Mouse (Mus musculus): ENCODE results near the gene Map3k3. TPM values are rescaled to one million over a fixed set of nuclear protein-coding genes. Genes with fewer than 3 reads are reported as not detected.
A peak's percentile ranks its signal among the peaks of the same experiment; 100 is the strongest.

Map3k3 gene
- polyA plus RNA-seq, 1 experiment from 2014 or later: 17.4 TPM

GRCm38 (mm10) chr11:106134580-106135528, 50.4 kb downstream of the Map3k3 start:
- WGBS: 20% methylated on average over 8 of the region's 8 CpGs
- peak overlapping the region; percentile 59 for H3K9ac ChIP-seq (ENCODE audit: low read depth, low read length)
- H3K4me2 ChIP-seq: peak overlapping the region; percentile 49
- peaks cover 14% of the 10 kb centered on the region for H3K4me1 ChIP-seq (replicated peaks; ENCODE audit: control insufficient read depth, insufficient read depth, low read length)
- DNase-seq (ENCODE audit: low spot score) (peak; percentile 54), ATAC-seq (replicated peaks; ENCODE audit: low FRiP score) (peak; percentile 57)
- peaks cover 2% of the 10 kb centered on the region; the same call in 1 of the 2 replicates for H3K36me3 ChIP-seq (ENCODE audit: control insufficient read depth, insufficient read depth, low read length)
- H3K27me3 ChIP-seq (replicated peaks; ENCODE audit: control insufficient read depth, insufficient read depth, low read length): no peaks in the 10 kb centered on the region
- no peaks in the 10 kb centered on the region for H3K9me3 ChIP-seq (ENCODE audit: control insufficient read depth, low read length)
- no peak overlapping the region for H3K4me3 ChIP-seq (ENCODE audit: low read depth, low read length)
- H3K27ac ChIP-seq (ENCODE audit: low read depth, low read length): peak overlapping the region; percentile 96

GRCm38 (mm10) chr11:106151219-106151618, 66.8 kb downstream of the Map3k3 start:
- Histone ChIP-seq H3K4me2 (no peak overlapping the region), H3K36me3 (ENCODE audit: control insufficient read depth, insufficient read depth, low read length) (peaks cover 22% of the 10 kb centered on the region)

GRCm38 (mm10) chr11:106152132-106152531, 67.7 kb downstream of the Map3k3 start:
- no peak for ATAC-seq (replicated peaks; ENCODE audit: low FRiP score)
- no peak for DNase-seq (ENCODE audit: low spot score)
- no peaks in the 10 kb centered on the region for H3K9me3 ChIP-seq (ENCODE audit: control insufficient read depth, low read length)
- H3K4me1 ChIP-seq (replicated peaks; ENCODE audit: control insufficient read depth, insufficient read depth, low read length): peaks cover 2% of the 10 kb centered on the region; the same call in 1 of the 2 replicates
- 81% methylated on average over 8 of the region's 8 CpGs for WGBS
- H3K36me3 ChIP-seq (ENCODE audit: control insufficient read depth, insufficient read depth, low read length): peaks cover 25% of the 10 kb centered on the region
- no peak overlapping the region for H3K4me3 ChIP-seq (ENCODE audit: low read depth, low read length)
- H3K4me2 ChIP-seq: no peak overlapping the region
- H3K9ac ChIP-seq (ENCODE audit: low read depth, low read length): no peak overlapping the region
- no peaks in the 10 kb centered on the region for H3K27me3 ChIP-seq (replicated peaks; ENCODE audit: control insufficient read depth, insufficient read depth, low read length)
- no peak overlapping the region for H3K27ac ChIP-seq (ENCODE audit: low read depth, low read length)

More at GRCm38 (mm10) chr11:106151219-106151618, 66.8 kb downstream of the Map3k3 start:
- ATAC-seq (replicated peaks; ENCODE audit: low FRiP score) (no peak), DNase-seq (ENCODE audit: low spot score) (no peak)
- Histone ChIP-seq H3K27me3 (replicated peaks; ENCODE audit: control insufficient read depth, insufficient read depth, low read length) (no peaks in the 10 kb centered on the region), H3K4me3 (ENCODE audit: low read depth, low read length) (no peak overlapping the region), H3K9me3 (ENCODE audit: control insufficient read depth, low read length) (no peaks in the 10 kb centered on the region), H3K9ac (ENCODE audit: low read depth, low read length) (no peak overlapping the region), H3K27ac (ENCODE audit: low read depth, low read length) (no peak overlapping the region), H3K4me1 (replicated peaks; ENCODE audit: control insufficient read depth, insufficient read depth, low read length) (peaks cover 2% of the 10 kb centered on the region; the same call in 1 of the 2 replicates)
- WGBS: 79% methylated on average over 3 of the region's 3 CpGs

- no peak overlapping the region for H3K9ac ChIP-seq (ENCODE audit: low read depth, low read length)
- peaks cover 14% of the 10 kb centered on the region for H3K4me1 ChIP-seq (replicated peaks; ENCODE audit: control insufficient read depth, insufficient read depth, low read length)
- ATAC-seq (replicated peaks; ENCODE audit: low FRiP score): no peak
- no peak overlapping the region for H3K4me3 ChIP-seq (ENCODE audit: low read depth, low read length)
- H3K36me3 ChIP-seq (ENCODE audit: control insufficient read depth, insufficient read depth, low read length): peaks cover 29% of the 10 kb centered on the region
- no peak for DNase-seq (ENCODE audit: low spot score)
- 76% methylated on average over 5 of the region's 5 CpGs for WGBS
- H3K9me3 ChIP-seq (ENCODE audit: control insufficient read depth, low read length): no peaks in the 10 kb centered on the region
- no peak overlapping the region for H3K4me2 ChIP-seq
- H3K27me3 ChIP-seq (replicated peaks; ENCODE audit: control insufficient read depth, insufficient read depth, low read length): no peaks in the 10 kb centered on the region
- no peak overlapping the region for H3K27ac ChIP-seq (ENCODE audit: low read depth, low read length)
These were observed 69.7 kb downstream of the Map3k3 start for GRCm38 (mm10) chr11:106154091-106154490.

- peaks cover 18% of the 10 kb centered on the region for H3K4me1 ChIP-seq (replicated peaks; ENCODE audit: control insufficient read depth, insufficient read depth, low read length)
- no peak for DNase-seq (ENCODE audit: low spot score)
- ATAC-seq (replicated peaks; ENCODE audit: low FRiP score): 0 out of 2 replicates have a peak, but pooled peaks have one; percentile 14
These were observed 70.4 kb downstream of the Map3k3 start for GRCm38 (mm10) chr11:106154770-106155169.

GRCm38 (mm10) chr11:106155761-106156160, 71.3 kb downstream of the Map3k3 start:
- Histone ChIP-seq H3K27me3 (replicated peaks; ENCODE audit: control insufficient read depth, insufficient read depth, low read length) (no peaks in the 10 kb centered on the region), H3K4me1 (replicated peaks; ENCODE audit: control insufficient read depth, insufficient read depth, low read length) (peaks cover 18% of the 10 kb centered on the region), H3K27ac (ENCODE audit: low read depth, low read length) (no peak overlapping the region), H3K36me3 (ENCODE audit: control insufficient read depth, insufficient read depth, low read length) (peaks cover 21% of the 10 kb centered on the region), H3K9ac (ENCODE audit: low read depth, low read length) (no peak overlapping the region), H3K4me3 (ENCODE audit: low read depth, low read length) (no peak overlapping the region), H3K4me2 (no peak overlapping the region), H3K9me3 (ENCODE audit: control insufficient read depth, low read length) (no peaks in the 10 kb centered on the region)
- ATAC-seq (replicated peaks; ENCODE audit: low FRiP score): no peak
- WGBS: 59% methylated on average over 3 of the region's 3 CpGs
- no peak for DNase-seq (ENCODE audit: low spot score)

More at GRCm38 (mm10) chr11:106154770-106155169, 70.4 kb downstream of the Map3k3 start:
- Histone ChIP-seq H3K27ac (ENCODE audit: low read depth, low read length) (no peak overlapping the region; the same call in 1 of the 2 replicates), H3K27me3 (replicated peaks; ENCODE audit: control insufficient read depth, insufficient read depth, low read length) (no peaks in the 10 kb centered on the region), H3K4me2 (no peak overlapping the region), H3K9me3 (ENCODE audit: control insufficient read depth, low read length) (no peaks in the 10 kb centered on the region), H3K36me3 (ENCODE audit: control insufficient read depth, insufficient read depth, low read length) (peaks cover 24% of the 10 kb centered on the region), H3K9ac (ENCODE audit: low read depth, low read length) (no peak overlapping the region), H3K4me3 (ENCODE audit: low read depth, low read length) (no peak overlapping the region)
- 81% methylated on average over 2 of the region's 2 CpGs for WGBS

GRCm38 (mm10) chr11:106156257-106156656, 71.8 kb downstream of the Map3k3 start:
- H3K4me3 ChIP-seq (ENCODE audit: low read depth, low read length): no peak overlapping the region
- no peaks in the 10 kb centered on the region for H3K9me3 ChIP-seq (ENCODE audit: control insufficient read depth, low read length)
- H3K4me2 ChIP-seq: no peak overlapping the region
- DNase-seq (ENCODE audit: low spot score) (no peak), ATAC-seq (replicated peaks; ENCODE audit: low FRiP score) (no peak)
- WGBS: 85% methylated on average over 1 of the region's 1 CpGs
- no peak overlapping the region for H3K9ac ChIP-seq (ENCODE audit: low read depth, low read length)
- H3K27ac ChIP-seq (ENCODE audit: low read depth, low read length): no peak overlapping the region
- H3K36me3 ChIP-seq (ENCODE audit: control insufficient read depth, insufficient read depth, low read length): peaks cover 16% of the 10 kb centered on the region
- no peaks in the 10 kb centered on the region for H3K27me3 ChIP-seq (replicated peaks; ENCODE audit: control insufficient read depth, insufficient read depth, low read length)
- H3K4me1 ChIP-seq (replicated peaks; ENCODE audit: control insufficient read depth, insufficient read depth, low read length): peaks cover 22% of the 10 kb centered on the region

GRCm38 (mm10) chr11:106157154-106157553, 72.7 kb downstream of the Map3k3 start:
- Histone ChIP-seq H3K9me3 (ENCODE audit: control insufficient read depth, low read length) (no peaks in the 10 kb centered on the region), H3K4me3 (ENCODE audit: low read depth, low read length) (no peak overlapping the region), H3K27me3 (replicated peaks; ENCODE audit: control insufficient read depth, insufficient read depth, low read length) (no peaks in the 10 kb centered on the region), H3K4me1 (replicated peaks; ENCODE audit: control insufficient read depth, insufficient read depth, low read length) (peaks cover 24% of the 10 kb centered on the region), H3K36me3 (ENCODE audit: control insufficient read depth, insufficient read depth, low read length) (peaks cover 13% of the 10 kb centered on the region; the same call in 1 of the 2 replicates), H3K9ac (ENCODE audit: low read depth, low read length) (no peak overlapping the region), H3K27ac (ENCODE audit: low read depth, low read length) (no peak overlapping the region), H3K4me2 (no peak overlapping the region)
- DNase-seq (ENCODE audit: low spot score): no peak
- no peak for ATAC-seq (replicated peaks; ENCODE audit: low FRiP score)
- WGBS: 82% methylated on average over 7 of the region's 7 CpGs
